Mouse (Mus musculus) embryonic fibroblast, embryonic 13.5 days (primary cell): ENCODE measurements at regions not wholly inside any gene's neighbourhood (a gene's known extent, or its start where the extent isn't known, plus 50 kb on each side); places are given as distances from the start of the nearest gene placed in this dataset.

Experiments used
- H3K27ac ChIP-seq: 2 replicates; pipeline ENCODE4 v1.5.1; 2012; ENCODE audit warnings: low read length, control low read depth, inconsistent platforms; ENCODE audit not compliant: insufficient read depth
- H3K4me1 ChIP-seq: 2 replicates; pipeline ENCODE4 v1.6.1; 2011; ENCODE audit warnings: low read length; ENCODE audit not compliant: control insufficient read depth, insufficient read depth
- H3K4me3 ChIP-seq: 2 replicates; pipeline ENCODE4 v1.5.1; 2011; ENCODE audit warnings: mild to moderate bottlenecking, control low read depth, low read length; ENCODE audit not compliant: insufficient read depth
- CTCF ChIP-seq: IDR thresholded peaks from 2 replicates; pipeline ENCODE4 v1.5.1; 2011; ENCODE audit warnings: mild to moderate bottlenecking, control low read depth, low read length, moderate library complexity, borderline replicate concordance; ENCODE audit not compliant: insufficient read depth
- POLR2A ChIP-seq: IDR thresholded peaks from 2 replicates; pipeline ENCODE4 v1.6.1; 2011; ENCODE audit warnings: low read depth, mild to moderate bottlenecking, control low read depth, low read length, moderate library complexity

DNA sequence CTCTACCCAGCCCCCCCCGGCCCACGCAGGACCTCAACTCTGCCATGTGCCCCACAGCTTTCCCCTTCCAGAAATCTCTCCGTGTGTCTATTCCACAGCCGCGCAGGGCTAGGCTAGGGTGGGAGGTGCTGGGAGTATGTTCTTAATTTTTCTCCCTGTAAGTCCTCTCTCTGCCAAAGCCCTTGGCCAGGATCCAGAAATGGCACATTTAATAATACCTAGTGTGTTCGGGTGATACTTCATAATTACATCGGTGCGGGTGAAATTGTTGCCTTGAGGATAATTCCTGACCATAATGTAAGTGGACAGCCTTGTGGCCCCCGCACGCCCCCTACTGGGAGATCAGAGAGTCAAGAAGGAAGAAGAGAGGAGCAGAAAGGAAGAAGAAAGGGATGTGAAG, 1093.5 kb downstream of the Mrps31 start:
- Histone ChIP-seq H3K4me3 (no peak overlapping the region), H3K27ac (no peak overlapping the region), H3K4me1 (peaks cover 9% of the 10 kb centered on the region; the same call in 1 of the 2 replicates)
- TF ChIP-seq CTCF (peak; percentile 35; the same call in 1 of the 2 replicates), POLR2A (no peak)

DNA sequence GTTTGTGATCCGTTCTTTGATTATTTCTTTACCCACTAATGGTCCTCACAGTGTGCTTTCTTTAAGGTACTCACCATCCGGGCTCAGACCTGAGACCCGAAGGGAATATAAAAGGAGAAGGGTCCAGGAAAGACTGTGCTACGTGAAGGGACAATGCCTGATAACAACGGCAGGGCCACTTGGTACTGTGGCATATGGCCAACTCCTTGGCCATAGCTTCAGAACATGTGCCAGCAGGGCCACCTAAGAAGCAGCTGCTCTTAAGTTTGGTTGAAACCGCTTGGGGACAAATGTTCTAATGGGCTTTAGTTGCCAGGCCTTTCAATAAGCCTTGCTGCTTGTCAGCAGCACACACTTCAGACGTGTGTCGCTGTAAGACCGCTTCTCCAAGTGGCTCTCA, 1094.1 kb downstream of the Mrps31 start:
- peaks cover 9% of the 10 kb centered on the region; the same call in 1 of the 2 replicates for H3K4me1 ChIP-seq
- TF ChIP-seq POLR2A: no peak
- no peak for TF ChIP-seq CTCF
- no peak overlapping the region for H3K4me3 ChIP-seq
- H3K27ac ChIP-seq: no peak overlapping the region

DNA sequence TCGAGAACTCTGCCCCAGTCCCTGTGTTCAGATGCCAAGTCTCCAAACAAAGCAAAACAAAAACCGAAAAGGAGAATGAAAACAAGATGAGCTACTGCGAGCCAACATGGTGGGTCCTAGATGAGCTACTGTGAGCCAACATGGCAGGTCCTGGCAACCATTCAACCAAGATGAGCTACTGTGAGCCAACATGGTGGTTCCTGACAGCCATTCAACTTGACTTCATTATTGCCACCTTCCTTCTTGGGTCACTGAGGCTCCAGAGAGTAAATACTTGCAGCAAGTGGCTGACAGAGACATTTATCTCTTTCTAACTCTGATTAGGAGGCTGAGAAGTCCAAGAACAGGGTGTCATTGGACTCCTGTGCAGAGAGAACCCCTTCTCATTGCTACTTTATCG, 1094.8 kb downstream of the Mrps31 start:
- Histone ChIP-seq H3K27ac (no peak overlapping the region), H3K4me3 (no peak overlapping the region), H3K4me1 (peaks cover 9% of the 10 kb centered on the region; the same call in 1 of the 2 replicates)
- TF ChIP-seq POLR2A (no peak), CTCF (no peak)

DNA sequence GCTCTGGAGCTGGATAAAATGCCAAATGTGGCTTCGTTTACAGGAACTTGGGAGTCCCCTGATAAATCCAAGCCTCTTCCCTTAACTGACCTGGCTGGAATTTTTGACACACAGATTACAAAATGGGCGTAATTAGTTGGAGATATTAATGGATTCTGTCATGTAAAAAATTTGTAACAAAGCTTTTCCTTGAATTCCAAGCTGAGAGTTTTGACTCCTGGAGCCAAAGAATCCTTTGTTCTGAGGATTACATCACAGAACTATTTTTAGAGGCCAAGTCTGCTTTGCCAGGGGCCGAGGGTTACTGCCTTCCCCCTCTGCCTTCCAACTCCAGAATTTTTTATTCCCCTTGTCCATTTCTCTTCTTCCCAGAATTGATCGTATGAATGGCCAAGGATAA, 1096.5 kb downstream of the Mrps31 start:
- no peak for TF ChIP-seq CTCF
- no peak for TF ChIP-seq POLR2A
- Histone ChIP-seq H3K4me3 (no peak overlapping the region), H3K4me1 (peaks cover 9% of the 10 kb centered on the region; the same call in 1 of the 2 replicates), H3K27ac (no peak overlapping the region)

DNA sequence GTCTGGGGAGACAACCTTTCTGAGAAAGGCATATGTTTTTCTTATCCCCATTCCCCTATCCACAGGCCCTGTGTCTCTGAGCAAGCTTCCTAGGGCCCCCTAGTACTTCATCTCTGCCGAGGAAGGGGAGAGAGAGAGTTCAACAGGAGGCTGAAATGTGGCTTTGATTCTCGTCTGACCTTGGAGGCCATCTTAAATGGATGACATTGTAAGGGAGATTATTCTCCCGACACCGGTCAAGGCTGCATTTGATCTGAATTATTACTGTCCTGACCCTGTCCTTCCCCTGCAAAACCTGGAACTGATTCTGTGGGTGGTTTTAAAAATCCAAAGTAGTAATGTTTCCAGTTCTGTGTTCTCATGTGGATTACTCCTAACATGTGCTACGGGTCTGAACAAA, 1098.9 kb downstream of the Mrps31 start:
- TF ChIP-seq POLR2A (no peak), CTCF (no peak)
- Histone ChIP-seq H3K4me1 (peaks cover 6% of the 10 kb centered on the region; the same call in 1 of the 2 replicates), H3K27ac (no peak overlapping the region), H3K4me3 (no peak overlapping the region)

DNA sequence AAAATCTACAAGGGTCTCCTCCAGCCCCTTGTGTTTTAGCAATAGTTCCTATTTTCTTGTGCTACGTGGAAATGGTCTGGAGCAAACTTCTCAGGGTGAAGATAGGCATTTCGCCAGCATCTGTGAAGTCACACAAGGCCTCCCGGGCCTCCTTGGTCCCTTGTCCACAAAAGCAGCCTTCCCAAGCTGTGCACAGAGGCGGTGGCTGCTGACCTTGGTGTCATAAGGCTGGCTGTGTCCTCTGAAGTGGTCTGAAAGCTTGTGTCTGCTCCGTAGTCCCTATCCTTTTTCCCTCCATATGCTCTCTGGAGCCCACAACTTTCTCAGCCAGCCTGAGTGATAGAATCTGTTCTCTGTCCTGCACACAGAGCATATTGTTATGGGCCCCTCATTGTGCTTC, 1099.4 kb downstream of the Mrps31 start:
- Histone ChIP-seq H3K4me3 (no peak overlapping the region), H3K27ac (peak overlapping the region; percentile 2; the same call in 1 of the 2 replicates), H3K4me1 (peaks cover 9% of the 10 kb centered on the region; the same call in 1 of the 2 replicates)
- TF ChIP-seq CTCF (no peak), POLR2A (no peak)

DNA sequence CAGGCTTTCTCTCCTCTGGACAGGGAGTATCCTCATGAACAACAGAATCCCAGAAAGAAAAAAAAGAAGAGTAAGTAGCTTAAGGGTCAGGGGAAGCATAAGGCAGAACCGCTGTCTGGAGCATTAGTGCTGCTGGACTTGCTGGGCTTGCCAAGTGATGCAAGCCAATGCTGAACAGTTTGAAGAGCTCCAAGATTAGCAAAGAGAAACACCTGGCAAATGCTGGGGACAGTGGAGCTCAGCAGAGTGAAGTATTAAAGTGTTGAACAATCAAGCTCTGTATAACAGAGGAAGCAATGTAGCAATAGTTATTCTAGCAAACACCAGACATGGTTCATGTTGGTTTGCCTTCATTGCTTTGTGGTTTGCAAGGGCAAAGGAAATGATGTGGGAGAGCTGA, 1100.1 kb downstream of the Mrps31 start:
- no peak for TF ChIP-seq CTCF
- TF ChIP-seq POLR2A: no peak
- Histone ChIP-seq H3K27ac (no peak overlapping the region), H3K4me1 (peaks cover 10% of the 10 kb centered on the region), H3K4me3 (no peak overlapping the region)

DNA sequence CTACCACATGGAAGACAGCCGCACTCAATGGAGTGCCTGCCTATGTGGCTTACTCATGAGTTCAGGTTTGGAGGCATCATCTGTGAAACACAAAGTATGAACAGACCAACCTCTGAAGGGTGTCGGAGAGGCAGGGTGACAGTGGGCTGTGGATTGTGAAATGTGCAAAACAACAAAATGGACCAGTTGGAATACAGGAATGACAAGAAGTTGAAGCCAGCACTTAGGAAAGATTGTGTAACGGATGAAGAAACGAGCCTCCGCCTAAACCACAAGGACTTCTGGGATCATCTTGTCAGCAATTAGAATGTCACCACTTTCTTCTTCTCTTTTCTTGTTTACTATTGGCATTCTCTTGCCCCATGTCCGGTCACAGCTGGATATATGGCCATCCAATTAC, 1100.6 kb downstream of the Mrps31 start:
- peaks cover 13% of the 10 kb centered on the region for H3K4me1 ChIP-seq
- TF ChIP-seq CTCF (no peak), POLR2A (no peak)
- no peak overlapping the region for H3K4me3 ChIP-seq
- no peak overlapping the region for H3K27ac ChIP-seq

DNA sequence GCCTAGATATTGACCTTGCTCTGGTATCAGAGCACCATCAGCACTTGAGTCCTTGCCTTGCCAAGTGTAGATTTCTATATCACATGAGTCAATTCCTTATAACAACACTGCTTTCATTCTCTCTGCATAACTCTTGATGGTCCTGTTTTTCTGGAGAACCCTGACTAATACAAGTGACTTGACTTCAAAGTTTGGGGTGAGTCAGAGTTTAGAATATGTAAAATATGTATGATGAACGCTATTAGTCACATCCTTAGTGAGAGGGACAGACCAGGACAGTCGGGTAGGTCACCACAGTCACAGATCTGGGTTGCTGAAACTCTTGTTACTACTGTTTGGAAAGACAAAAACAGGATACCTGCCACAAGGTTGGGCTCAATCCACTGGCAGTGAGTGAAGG, 1105.3 kb downstream of the Mrps31 start:
- Histone ChIP-seq H3K4me1 (peaks cover 8% of the 10 kb centered on the region), H3K27ac (peak overlapping the region; percentile 51; the same call in 1 of the 2 replicates), H3K4me3 (no peak overlapping the region)
- TF ChIP-seq CTCF: no peak
- TF ChIP-seq POLR2A: no peak

GRCm38 (mm10) chr8:23531551-23532142, 1120.5 kb downstream of the Mrps31 start:
- Histone ChIP-seq H3K4me3 (no peak overlapping the region), H3K4me1 (no peaks in the 10 kb centered on the region), H3K27ac (no peak overlapping the region)
- TF ChIP-seq CTCF (peak; percentile 63; the same call in 1 of the 2 replicates), POLR2A (no peak)

GRCm38 (mm10) chr8:23537681-23538359, 1126.7 kb downstream of the Mrps31 start:
- H3K4me3 ChIP-seq: no peak overlapping the region
- H3K4me1 ChIP-seq: no peaks in the 10 kb centered on the region
- H3K27ac ChIP-seq: no peak overlapping the region
- TF ChIP-seq POLR2A (no peak), CTCF (no peak)
